Mouse (Mus musculus) retina, postnatal 1 day (tissue): ENCODE data around the gene Il1rapl1.
A peak's percentile ranks its signal among the peaks of the same experiment; 100 is the strongest.

Source experiments
- DNase-seq: peaks from one replicate; pipeline ENCODE4 v3.0.0-alpha.2; 2012

Il1rapl1 gene

GRCm38 (mm10) chrX:88115609-88116073 lies at the start of gene Il1rapl1:
TSS of gene Il1rapl1 (minus strand) at chrX:88115645.
- DNase-seq = peak; percentile 63

- peak; percentile 49 for DNase-seq
These were observed 42.6 kb upstream of the Il1rapl1 start for GRCm38 (mm10) chrX:88158037-88158436.

- no peak for DNase-seq
These were observed 10.2 kb upstream of the Il1rapl1 start for GRCm38 (mm10) chrX:88125612-88126011.

- no peak for DNase-seq
These were observed 4.6 kb upstream of the Il1rapl1 start for GRCm38 (mm10) chrX:88120070-88120469.

- DNase-seq = no peak
These were observed 2.4 kb upstream of the Il1rapl1 start for GRCm38 (mm10) chrX:88117858-88118257.

- peak; percentile 8 for DNase-seq
These were observed 881 bp upstream of the Il1rapl1 start for GRCm38 (mm10) chrX:88116326-88116725.

- DNase-seq = no peak
These were observed 1.9 kb downstream of the Il1rapl1 start for GRCm38 (mm10) chrX:88113561-88113960.

- no peak for DNase-seq
These were observed 3.2 kb downstream of the Il1rapl1 start for GRCm38 (mm10) chrX:88112254-88112653.

- DNase-seq = no peak
These were observed 5.7 kb downstream of the Il1rapl1 start for GRCm38 (mm10) chrX:88109733-88110132.

GRCm38 (mm10) chrX:88093936-88094569 lies 21.4 kb downstream of the Il1rapl1 start:
- no peak for DNase-seq

GRCm38 (mm10) chrX:88089873-88090272 lies 25.6 kb downstream of the Il1rapl1 start:
- no peak for DNase-seq

- DNase-seq = no peak
These were observed 42.6 kb downstream of the Il1rapl1 start for GRCm38 (mm10) chrX:88072741-88073419.

- DNase-seq = no peak
These were observed 45.1 kb downstream of the Il1rapl1 start for GRCm38 (mm10) chrX:88070368-88070767.

GRCm38 (mm10) chrX:88043556-88043955 lies 71.9 kb downstream of the Il1rapl1 start:
- no peak for DNase-seq

GRCm38 (mm10) chrX:88038984-88039383 lies 76.5 kb downstream of the Il1rapl1 start:
- no peak for DNase-seq

GRCm38 (mm10) chrX:87897172-87897571 lies 218.3 kb downstream of the Il1rapl1 start:
- DNase-seq = no peak

GRCm38 (mm10) chrX:87891916-87892315 lies 223.5 kb downstream of the Il1rapl1 start:
- DNase-seq = no peak

- DNase-seq = peak; percentile 47
These were observed 261.3 kb downstream of the Il1rapl1 start for GRCm38 (mm10) chrX:87854107-87854506.

- DNase-seq = peak; percentile 29
These were observed 301.6 kb downstream of the Il1rapl1 start for GRCm38 (mm10) chrX:87813884-87814283.

GRCm38 (mm10) chrX:87807717-87808116 lies 307.7 kb downstream of the Il1rapl1 start:
- DNase-seq = peak; percentile 22

GRCm38 (mm10) chrX:87793011-87793410 lies 322.4 kb downstream of the Il1rapl1 start:
- DNase-seq = no peak

- peak; percentile 0 for DNase-seq
These were observed 404.9 kb downstream of the Il1rapl1 start for GRCm38 (mm10) chrX:87710589-87710988.

GRCm38 (mm10) chrX:87663856-87664255 lies 451.6 kb downstream of the Il1rapl1 start:
- DNase-seq = no peak

- DNase-seq = peak; percentile 1
These were observed 459.8 kb downstream of the Il1rapl1 start for GRCm38 (mm10) chrX:87655644-87656043.
